Mouse (Mus musculus): Measurements from ENCODE around the gene Prr22.

Gene Prr22

DNA sequence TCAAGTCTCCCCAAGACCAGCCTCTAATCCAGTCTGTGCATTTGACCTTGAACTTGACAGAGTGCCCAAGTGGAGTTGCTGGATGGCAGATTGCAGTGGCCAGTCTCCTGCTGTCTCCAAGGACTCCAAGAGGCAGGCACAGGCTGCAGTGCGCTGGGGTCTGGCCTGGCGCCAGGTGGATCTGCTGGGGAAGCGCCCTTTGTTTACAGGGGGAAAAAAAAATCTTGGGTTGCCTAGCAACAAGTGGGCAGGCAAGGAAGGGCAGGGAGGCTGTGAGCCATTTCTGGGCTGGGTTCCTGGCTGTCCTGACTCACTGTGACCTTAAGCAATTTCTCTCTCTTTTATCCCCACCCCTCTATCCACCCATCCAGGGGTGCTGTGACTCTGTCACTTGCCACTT, 40.2 kb downstream of the Prr22 start:
- peak; percentile 84 to 90 for DNase-seq

GRCm38 (mm10) chr17:56814316-56815056, 44.4 kb downstream of the Prr22 start:
- peak; percentile 82 to 85 for DNase-seq

DNA sequence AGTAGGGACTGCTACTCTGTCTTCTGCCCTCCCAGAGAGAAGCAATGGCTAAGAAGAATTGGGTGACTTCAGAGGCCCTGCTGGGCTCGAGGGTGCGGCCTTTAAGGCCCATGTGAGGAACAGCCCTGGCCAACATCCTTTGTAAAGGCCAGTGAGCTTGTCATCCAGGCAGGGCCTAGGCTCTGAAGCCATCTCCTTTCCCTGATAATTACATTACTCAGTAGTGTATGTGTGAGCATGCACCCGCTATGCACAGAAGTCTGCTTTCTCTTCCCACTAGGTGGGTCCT, 45.0 kb downstream of the Prr22 start:
- DNase-seq = no peak

DNA sequence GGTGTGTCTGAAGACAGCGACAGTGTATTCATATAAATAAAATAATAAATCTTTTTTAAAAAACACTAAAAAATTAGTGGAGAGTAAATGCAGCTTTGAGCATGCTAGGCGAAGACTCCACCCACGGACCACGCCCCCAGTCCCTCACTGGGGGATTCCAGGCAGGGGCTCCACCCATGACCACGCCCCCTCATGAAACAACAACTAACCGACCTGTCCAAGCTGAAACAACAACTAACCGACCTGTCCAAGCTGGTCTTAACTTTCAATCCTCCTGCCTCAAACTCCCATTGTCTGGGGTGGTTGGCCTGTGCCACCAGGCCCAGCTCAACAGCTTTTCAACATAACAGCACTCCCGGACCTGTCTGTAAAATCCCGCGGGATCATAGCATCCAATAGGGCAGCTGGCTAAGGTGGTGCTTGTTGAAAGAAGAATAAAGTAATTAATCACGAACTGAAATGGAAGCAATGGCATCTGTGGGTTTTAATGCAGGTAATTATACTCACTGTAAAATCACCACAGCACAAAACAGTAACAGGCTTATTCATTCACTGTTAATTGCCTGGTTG, 48.1 kb downstream of the Prr22 start:
- DNase-seq = peak; percentile 64 to 71

DNA sequence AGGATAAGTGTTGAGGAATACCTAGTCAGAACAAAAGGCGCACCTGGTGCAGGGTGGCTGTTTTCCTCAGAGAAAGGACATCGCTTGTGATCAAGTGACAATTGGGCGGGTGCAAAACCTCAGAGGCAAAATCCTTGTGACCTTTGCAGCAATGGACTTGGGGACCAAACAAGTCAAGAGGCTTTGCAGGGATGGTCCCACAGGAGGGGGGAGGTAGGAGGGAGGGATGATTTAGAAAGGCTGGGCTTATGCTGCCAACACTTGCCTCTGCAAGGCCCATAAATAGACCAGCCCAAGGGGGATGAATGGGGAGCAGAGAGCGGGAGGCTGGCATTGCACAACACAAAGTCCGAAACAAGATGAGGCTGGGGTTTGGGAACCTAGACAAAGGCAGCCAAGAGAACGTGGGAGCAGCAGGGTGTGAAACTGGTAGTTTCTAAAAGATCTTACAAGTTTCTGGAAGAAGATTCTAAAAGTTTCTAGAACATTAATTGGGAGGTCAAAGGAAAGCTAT, 49.0 kb downstream of the Prr22 start:
- no peak for DNase-seq

DNA sequence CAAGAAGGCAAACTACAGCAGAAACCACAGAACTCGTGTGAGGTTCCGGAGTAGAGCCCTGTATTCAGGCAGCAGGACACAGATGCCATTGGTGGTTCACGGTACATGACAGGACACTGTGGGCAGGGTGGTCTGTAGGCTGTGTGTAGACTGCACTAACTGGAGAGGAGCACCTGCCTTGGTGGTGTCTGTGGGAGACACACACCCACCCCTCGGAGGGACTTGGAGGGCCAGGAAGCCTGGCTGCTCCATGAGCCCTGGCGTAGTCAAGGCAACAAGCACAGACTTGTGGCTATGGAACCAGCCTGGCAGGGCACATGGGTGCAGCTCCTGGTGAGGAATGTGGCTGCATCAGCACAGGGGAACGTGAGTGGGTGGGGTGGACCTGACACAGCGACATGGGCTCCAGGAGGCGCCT, 49.7 kb downstream of the Prr22 start:
- no peak for DNase-seq
